Mouse (Mus musculus): ENCODE measurements around the gene Pipox. TPM values are rescaled to one million over a fixed set of nuclear protein-coding genes. Genes with fewer than 3 reads are reported as not detected.

Pipox gene
- polyA plus RNA-seq, 1 experiment: 6.5 TPM

DNA sequence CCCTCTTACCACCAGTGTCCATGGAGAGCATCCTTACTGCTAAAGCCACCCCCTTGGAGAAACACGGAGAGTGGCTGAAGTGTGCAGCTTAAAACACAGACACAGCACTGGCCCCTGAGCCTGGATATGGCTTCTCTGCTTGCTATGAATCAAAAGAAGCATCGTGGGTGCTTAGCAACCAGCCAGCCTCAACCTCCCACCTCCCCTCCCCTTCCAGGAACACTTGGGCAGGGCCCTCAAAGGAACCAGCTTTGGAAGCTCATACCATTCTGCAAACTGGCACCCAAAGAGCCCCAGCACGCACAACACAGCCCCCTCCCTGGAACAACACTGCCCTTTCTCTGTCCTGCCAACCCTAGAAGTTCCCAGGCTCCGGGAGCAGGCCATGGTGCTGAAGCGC is 15.5 kb upstream of the Pipox start:
- no peak for DNase-seq
- H3K27ac ChIP-seq (ENCODE audit: control insufficient read depth, insufficient read depth, low read length): no peak overlapping the region
- WGBS: 38% methylated on average over 5 of the region's 5 CpGs
- no peaks in the 10 kb centered on the region for H3K4me1 ChIP-seq (replicated peaks; ENCODE audit: control insufficient read depth, insufficient read depth, low read length)
- no peak overlapping the region for H3K4me3 ChIP-seq (ENCODE audit: control insufficient read depth, insufficient read depth, low read length)
- TF ChIP-seq POLR2A (IDR thresholded peaks at IDR 0.05; ENCODE audit: control insufficient read depth, extremely low read depth, insufficient read depth, low read length, poor library complexity): no peak
- no peak for TF ChIP-seq CTCF (IDR thresholded peaks at IDR 0.05; ENCODE audit: borderline replicate concordance, control insufficient read depth, extremely low read depth, insufficient read depth, low read length, poor library complexity)
- peaks cover 4% of the 10 kb centered on the region; the same call in 1 of the 2 replicates for H3K27me3 ChIP-seq (ENCODE audit: control insufficient read depth, insufficient read depth, low read length)
- no peaks in the 10 kb centered on the region for H3K36me3 ChIP-seq (ENCODE audit: control insufficient read depth, insufficient read depth, low read length)

DNA sequence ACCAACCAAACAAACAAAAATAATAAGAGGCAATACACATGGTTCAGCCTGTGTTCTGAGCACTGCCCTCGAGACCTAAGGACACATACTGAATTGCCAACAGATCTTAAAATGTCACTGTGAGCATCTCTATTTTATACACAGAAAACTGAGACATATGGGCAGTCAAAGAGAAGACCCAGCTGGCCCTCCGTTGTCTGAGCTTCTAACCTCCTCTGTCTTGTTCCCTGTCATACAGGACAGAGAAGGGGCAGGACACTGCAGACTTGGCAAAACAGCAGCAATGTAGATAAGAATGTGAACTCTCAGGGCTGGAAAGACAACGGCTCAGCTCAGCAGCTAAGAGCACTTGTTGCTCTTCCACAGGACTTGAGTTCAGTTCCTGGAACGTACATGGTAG is 14.6 kb upstream of the Pipox start:
- TF ChIP-seq CTCF (IDR thresholded peaks at IDR 0.05; ENCODE audit: borderline replicate concordance, control insufficient read depth, extremely low read depth, insufficient read depth, low read length, poor library complexity) (no peak), POLR2A (IDR thresholded peaks at IDR 0.05; ENCODE audit: control insufficient read depth, extremely low read depth, insufficient read depth, low read length, poor library complexity) (no peak)
- Histone ChIP-seq H3K27ac (ENCODE audit: control insufficient read depth, insufficient read depth, low read length) (no peak overlapping the region), H3K36me3 (ENCODE audit: control insufficient read depth, insufficient read depth, low read length) (no peaks in the 10 kb centered on the region), H3K27me3 (ENCODE audit: control insufficient read depth, insufficient read depth, low read length) (peaks cover under 1% of the 10 kb centered on the region; the same call in 1 of the 2 replicates), H3K4me1 (replicated peaks; ENCODE audit: control insufficient read depth, insufficient read depth, low read length) (no peaks in the 10 kb centered on the region), H3K4me3 (ENCODE audit: control insufficient read depth, insufficient read depth, low read length) (no peak overlapping the region)
- 80% methylated on average over 4 of the region's 4 CpGs for WGBS
- no peak for DNase-seq

DNA sequence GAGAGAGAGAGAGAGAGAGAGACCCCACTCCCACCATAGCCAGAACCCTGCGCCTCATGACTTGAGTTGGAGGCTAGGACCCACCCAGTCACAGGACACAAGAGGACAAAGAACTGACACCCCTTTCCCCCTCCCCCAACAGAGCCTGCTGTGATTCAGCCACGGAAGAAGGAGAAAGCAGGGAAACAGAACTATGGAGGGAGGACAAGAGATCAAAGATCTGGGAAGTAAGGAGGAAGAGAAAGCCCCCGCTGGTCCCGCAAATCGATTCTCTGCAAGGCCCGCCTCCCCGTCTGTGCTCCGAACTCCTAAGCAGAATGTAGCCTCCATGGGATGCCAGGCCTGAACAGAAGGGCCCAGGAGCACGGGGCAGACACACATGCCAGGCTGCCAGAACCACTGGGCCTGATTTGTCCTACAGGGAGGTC is 12.9 kb upstream of the Pipox start:
- H3K4me3 ChIP-seq (ENCODE audit: control insufficient read depth, insufficient read depth, low read length): no peak overlapping the region
- no peak for DNase-seq
- no peaks in the 10 kb centered on the region for H3K36me3 ChIP-seq (ENCODE audit: control insufficient read depth, insufficient read depth, low read length)
- TF ChIP-seq CTCF (IDR thresholded peaks at IDR 0.05; ENCODE audit: borderline replicate concordance, control insufficient read depth, extremely low read depth, insufficient read depth, low read length, poor library complexity): no peak
- WGBS: 43% methylated on average over 9 of the region's 9 CpGs
- 0 out of 2 replicates have a peak, but pooled peaks cover 3% of the 10 kb centered on the region for H3K4me1 ChIP-seq (replicated peaks; ENCODE audit: control insufficient read depth, insufficient read depth, low read length)
- H3K27me3 ChIP-seq (ENCODE audit: control insufficient read depth, insufficient read depth, low read length): no peaks in the 10 kb centered on the region; the same call in 1 of the 2 replicates
- H3K27ac ChIP-seq (ENCODE audit: control insufficient read depth, insufficient read depth, low read length): no peak overlapping the region

DNA sequence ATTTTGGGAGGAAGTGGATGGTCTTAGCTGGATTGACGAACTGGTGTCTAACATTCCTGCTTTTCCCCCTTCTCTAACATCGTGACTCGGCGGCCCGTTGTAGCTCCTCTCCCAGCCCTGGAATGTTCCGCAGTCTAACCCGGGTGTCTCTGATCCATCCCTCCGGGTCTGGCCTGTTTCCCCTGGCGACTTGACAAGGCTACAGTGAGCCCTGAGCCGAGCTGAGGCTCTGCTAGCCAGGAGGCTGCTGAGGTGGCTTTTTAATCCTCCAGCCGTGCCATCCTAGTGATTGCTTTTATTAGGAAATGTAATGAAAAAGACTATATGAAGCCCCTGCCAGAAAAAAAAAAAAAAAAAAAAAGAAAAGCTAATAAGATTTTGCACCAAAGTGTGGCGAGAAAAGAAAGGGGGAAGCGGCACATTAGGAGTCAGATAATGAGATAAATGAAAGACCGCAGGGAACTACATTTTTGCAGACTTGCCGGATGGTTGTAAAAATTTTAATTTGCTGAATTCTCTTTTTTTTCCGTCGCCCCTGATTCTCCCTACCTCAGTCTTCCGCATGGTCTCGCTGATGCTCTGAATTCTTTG is 12.3 kb upstream of the Pipox start:
- DNase-seq: no peak
- H3K27ac ChIP-seq (ENCODE audit: control insufficient read depth, insufficient read depth, low read length): no peak overlapping the region
- no peaks in the 10 kb centered on the region; the same call in 1 of the 2 replicates for H3K27me3 ChIP-seq (ENCODE audit: control insufficient read depth, insufficient read depth, low read length)
- no peaks in the 10 kb centered on the region for H3K36me3 ChIP-seq (ENCODE audit: control insufficient read depth, insufficient read depth, low read length)
- peaks cover 6% of the 10 kb centered on the region; the same call in 1 of the 2 replicates for H3K4me1 ChIP-seq (replicated peaks; ENCODE audit: control insufficient read depth, insufficient read depth, low read length)
- no peak for TF ChIP-seq CTCF (IDR thresholded peaks at IDR 0.05; ENCODE audit: borderline replicate concordance, control insufficient read depth, extremely low read depth, insufficient read depth, low read length, poor library complexity)
- TF ChIP-seq POLR2A (IDR thresholded peaks at IDR 0.05; ENCODE audit: control insufficient read depth, extremely low read depth, insufficient read depth, low read length, poor library complexity): no peak
- H3K4me3 ChIP-seq (ENCODE audit: control insufficient read depth, insufficient read depth, low read length): no peak overlapping the region
- 54% methylated on average over 19 of the region's 19 CpGs for WGBS

DNA sequence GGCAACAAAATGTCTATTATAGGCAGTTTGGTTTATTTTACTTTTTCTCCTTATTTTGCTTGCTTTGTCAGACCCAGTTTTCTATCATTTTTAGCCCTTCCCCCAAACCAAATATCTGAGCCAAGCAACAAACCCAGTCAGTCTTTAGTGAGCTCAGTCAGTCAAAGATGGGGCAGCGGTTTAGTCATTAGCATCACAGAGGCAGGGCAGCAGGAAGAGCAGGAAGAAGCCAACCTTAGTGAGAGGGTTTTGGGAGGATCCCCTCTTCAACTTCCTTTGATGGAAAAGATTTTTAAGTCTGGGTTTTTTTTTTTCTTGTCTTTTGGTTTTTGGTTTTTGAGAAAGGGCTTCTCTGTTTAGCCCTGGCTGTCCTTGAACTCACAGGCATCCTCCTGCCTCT is 10.8 kb upstream of the Pipox start:
- no peaks in the 10 kb centered on the region; the same call in 1 of the 2 replicates for H3K27me3 ChIP-seq (ENCODE audit: control insufficient read depth, insufficient read depth, low read length)
- no peak for DNase-seq
- TF ChIP-seq POLR2A (IDR thresholded peaks at IDR 0.05; ENCODE audit: control insufficient read depth, extremely low read depth, insufficient read depth, low read length, poor library complexity) (no peak), CTCF (IDR thresholded peaks at IDR 0.05; ENCODE audit: borderline replicate concordance, control insufficient read depth, extremely low read depth, insufficient read depth, low read length, poor library complexity) (no peak)
- H3K4me3 ChIP-seq (ENCODE audit: control insufficient read depth, insufficient read depth, low read length): no peak overlapping the region
- 49% methylated on average over 1 of the region's 1 CpGs for WGBS
- no peak overlapping the region for H3K27ac ChIP-seq (ENCODE audit: control insufficient read depth, insufficient read depth, low read length)
- H3K4me1 ChIP-seq (replicated peaks; ENCODE audit: control insufficient read depth, insufficient read depth, low read length): peaks cover 6% of the 10 kb centered on the region; the same call in 1 of the 2 replicates
- no peaks in the 10 kb centered on the region for H3K36me3 ChIP-seq (ENCODE audit: control insufficient read depth, insufficient read depth, low read length)

DNA sequence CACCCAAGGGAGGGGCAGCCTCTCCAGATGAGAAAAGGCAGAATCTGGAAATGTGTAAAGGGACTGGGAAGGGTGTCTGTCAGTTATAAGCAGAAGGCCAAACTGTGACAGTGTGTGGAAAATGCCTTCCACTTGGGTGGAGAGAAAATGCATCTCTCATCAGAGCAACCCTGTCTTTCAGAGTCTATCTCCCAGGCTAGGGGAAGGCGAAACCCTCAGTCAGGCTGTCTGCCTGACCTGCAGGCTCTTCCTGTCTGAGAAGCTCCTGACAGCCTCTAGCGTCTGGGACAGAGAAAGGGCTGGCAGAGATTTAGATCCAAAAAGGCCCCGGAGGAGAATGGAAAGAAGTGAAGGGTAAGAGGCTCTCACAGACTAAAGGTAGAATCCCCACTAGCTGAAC is 9.9 kb upstream of the Pipox start:
- Histone ChIP-seq H3K27ac (ENCODE audit: control insufficient read depth, insufficient read depth, low read length) (no peak overlapping the region), H3K36me3 (ENCODE audit: control insufficient read depth, insufficient read depth, low read length) (no peaks in the 10 kb centered on the region), H3K4me1 (replicated peaks; ENCODE audit: control insufficient read depth, insufficient read depth, low read length) (peaks cover 6% of the 10 kb centered on the region; the same call in 1 of the 2 replicates), H3K4me3 (ENCODE audit: control insufficient read depth, insufficient read depth, low read length) (no peak overlapping the region), H3K27me3 (ENCODE audit: control insufficient read depth, insufficient read depth, low read length) (no peaks in the 10 kb centered on the region)
- DNase-seq: no peak
- WGBS: 66% methylated on average over 3 of the region's 3 CpGs
- no peak for TF ChIP-seq POLR2A (IDR thresholded peaks at IDR 0.05; ENCODE audit: control insufficient read depth, extremely low read depth, insufficient read depth, low read length, poor library complexity)
- TF ChIP-seq CTCF (IDR thresholded peaks at IDR 0.05; ENCODE audit: borderline replicate concordance, control insufficient read depth, extremely low read depth, insufficient read depth, low read length, poor library complexity): no peak
